Mouse (Mus musculus) bone marrow macrophage, adult 2 months (primary cell): ENCODE results near the gene Myo1d.

Source experiments
- CTCF ChIP-seq: IDR thresholded peaks from 2 replicates; pipeline ENCODE4 v1.5.1; 2012; ENCODE audit warnings: low read depth, mild to moderate bottlenecking, low read length, moderate library complexity
- POLR2A ChIP-seq: IDR thresholded peaks from 2 replicates; pipeline ENCODE4 v1.6.1; 2012; ENCODE audit warnings: mild to moderate bottlenecking, low read depth, low read length, borderline replicate concordance

DNA sequence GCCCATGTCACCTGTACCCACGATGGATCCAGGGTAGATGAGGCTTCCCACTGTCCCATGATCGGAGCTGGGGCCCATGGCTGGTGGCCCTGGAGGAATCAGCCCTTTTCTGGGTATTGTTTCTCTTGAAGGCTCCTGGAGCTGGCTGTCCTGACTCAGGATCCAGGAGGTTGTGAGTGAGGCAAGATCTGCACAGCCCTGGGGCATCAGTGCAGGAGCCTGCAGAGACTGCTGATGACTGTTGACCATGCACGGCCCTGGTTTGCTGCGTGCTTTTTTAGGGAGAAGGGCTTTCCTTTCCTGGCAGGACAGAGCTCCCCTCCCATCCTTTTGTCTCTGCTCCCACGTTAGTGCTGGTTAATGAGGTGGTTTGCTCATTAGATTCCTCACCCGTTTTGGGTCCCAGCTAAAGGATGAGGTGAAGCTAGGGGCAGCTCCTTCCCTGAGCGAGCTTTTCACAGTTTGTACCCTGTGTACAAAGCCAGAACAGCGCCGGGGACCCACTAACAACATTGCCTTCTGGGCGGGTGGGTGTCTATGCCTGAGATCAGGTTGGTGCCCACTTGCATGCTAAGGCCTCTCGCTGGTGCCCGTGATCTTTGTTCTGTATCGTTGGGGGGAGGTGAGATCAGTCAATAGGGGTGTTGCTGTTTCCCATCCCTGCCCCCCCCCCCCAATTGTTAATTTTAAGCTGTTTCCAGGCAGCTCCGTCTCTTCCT is 301.0 kb downstream of the Myo1d start:
- TF ChIP-seq CTCF (no peak), POLR2A (no peak)
